Mouse (Mus musculus) yolk sac, embryonic 10.5 days (tissue): Measurements from ENCODE around the gene Ovol1.

Experiments
- DNase-seq: peaks from one replicate; pipeline ENCODE4 v3.0.0-alpha.2; 2017; ENCODE audit warnings: low spot score

The Ovol1 gene

DNA sequence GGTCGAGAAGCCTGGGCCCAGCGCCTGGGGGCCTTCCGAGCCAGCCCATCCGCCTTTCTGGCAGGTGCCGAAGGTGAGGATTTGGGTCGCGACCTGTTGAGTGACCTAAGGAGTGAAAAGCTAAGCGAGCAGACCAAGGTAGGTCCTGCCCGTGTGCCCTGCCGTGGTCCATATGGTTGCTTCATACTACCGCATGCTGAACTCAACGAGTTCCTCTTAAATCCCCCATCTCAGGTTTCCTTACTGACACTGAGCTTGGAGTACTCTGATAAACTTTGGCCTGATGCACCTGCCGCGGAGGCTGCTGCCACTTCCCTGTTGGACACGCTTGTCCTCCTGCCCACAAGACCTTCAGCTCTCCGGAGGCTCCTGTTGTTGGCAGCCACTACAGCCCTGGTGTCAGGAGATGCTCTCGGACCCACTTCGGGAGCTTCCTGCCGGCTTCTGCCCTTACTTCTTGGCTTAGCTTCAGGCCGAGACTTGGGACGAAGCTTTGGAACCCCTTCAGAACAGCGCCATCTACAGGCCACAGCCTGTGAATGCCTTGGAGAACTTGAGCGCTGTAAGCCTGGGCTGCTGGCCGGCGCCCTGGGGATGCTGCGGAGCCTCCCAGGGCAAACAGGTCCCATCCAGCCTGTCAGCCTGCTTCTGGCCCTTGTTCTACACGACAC is 8.2 kb upstream of the Ovol1 start:
- peak; percentile 63 for DNase-seq

DNA sequence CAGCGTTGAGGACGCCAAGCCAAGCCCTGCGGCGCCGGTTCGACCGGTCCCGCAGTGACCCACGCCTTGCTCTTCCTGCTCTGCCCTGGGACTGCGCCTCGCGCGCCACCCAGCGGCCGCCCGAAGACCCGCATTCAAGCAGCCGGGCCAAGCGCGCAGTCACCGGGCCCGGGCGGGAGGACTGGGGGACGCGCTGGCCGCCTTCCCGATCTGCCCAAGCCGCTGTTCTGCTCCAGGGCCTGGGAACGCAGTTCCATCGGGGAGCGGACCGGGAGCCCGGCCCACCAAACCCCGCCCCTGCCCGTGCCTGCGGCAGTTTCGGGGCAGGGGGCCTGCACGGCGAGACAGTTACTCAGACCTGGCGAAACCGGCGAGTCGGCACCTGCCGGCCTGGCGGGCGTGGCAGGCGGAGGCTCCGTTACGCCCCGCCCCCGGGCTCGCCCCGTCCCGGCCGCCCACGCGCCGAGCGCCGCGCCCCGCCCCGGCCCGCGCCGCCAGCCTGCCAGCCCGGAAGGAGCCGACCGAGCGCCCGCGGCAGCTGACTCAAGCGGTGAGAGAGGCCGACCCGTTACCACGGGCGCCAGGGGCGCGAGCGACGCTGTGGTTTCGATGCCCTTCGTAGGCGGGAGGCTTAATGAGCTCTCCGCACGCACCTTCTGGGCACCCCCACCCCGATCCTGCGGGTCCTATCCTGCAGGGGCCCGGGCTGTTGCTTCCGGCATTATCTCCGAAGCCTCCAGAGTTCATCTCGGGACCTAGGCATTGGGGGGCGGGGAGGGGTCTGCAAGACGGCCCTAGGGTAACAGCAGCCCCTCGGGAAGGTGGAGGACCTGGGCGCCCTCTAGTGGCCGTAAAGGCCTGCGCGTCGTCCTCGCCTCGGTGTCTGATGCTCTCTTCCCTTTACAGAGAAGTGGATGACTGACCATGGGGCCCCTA is 7.4 kb upstream of the Ovol1 start, which contains the start of gene Ap5b1:
TSS of gene Ap5b1 (plus strand) at position 492 of the 936 bp plus-strand sequence.
- DNase-seq = peak; percentile 91

DNA sequence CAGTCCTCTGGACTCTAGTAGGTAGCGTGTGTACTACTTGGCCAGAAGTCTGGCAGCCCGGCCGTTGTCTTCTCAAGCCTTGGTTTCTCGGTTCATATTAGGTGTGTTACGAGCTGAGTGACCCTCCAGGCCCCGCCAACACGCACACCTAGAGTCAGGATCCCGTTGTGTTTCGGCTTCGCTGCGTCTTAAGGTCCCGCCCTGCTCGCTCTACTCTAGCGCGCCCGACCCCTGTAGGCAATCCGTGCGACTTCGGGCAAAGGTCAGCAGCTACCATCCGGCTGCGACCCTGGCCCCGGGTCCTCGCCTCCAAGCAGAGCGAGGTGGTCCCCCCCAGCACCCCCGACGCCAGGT is 6.7 kb upstream of the Ovol1 start:
- no peak for DNase-seq

DNA sequence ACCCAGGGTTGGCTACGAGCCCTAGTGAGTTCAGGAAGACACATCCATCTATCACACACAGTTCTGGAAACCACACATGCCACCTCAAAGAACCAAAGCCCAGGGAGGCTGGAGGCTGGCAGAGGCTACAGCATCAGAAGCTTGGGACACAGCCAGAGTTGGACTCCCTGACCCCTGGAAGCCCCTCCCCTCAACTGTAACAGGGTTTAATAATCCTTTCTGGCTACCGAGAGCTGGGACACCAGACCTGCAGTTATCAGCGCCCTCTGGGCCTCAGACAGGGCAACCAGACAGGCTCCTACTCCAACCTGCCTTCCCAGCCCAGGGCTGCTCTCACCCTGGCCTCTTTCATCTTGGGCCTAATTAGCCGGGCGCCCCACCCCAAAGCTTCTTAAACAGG is 5.9 kb upstream of the Ovol1 start:
- DNase-seq = peak; percentile 57

DNA sequence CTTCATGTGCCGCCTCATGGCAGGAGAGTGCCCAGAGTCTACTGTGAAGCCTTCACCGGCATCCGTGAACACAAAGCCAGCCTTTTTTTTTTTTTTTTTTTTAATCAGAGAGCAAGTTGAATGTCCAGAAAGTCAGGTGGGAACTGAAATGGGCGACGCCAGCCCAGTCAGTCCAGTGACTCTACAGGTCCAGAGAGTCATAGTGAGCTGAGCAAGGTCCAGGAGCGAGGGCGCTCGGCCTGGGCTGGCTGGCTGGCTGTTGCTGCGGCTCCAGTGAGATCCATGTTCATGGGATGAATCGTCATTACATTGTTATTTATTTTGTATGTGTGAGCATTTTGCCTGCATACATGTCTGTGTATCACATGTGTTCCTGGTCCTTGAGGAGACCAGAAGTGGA is 2.3 kb upstream of the Ovol1 start:
- DNase-seq = no peak

DNA sequence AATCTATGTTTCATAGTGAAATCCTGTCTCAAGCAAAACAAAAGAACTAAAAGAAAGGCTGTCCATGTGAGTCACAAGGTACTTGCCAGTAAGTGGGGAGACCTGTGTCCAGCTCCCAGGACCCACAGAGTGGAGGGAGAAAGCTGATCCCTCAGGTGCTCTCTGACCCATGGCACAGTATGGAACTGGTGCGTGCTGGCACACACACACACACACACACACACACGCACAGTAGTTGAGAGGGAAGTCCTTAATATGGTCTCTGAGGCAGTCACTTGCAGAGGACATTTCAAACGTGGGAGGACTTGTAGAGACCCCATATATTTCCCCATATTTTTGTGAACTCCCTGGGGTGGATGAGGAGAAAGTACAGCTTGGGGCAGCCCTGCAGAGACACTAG is 1.4 kb upstream of the Ovol1 start:
- DNase-seq = no peak

DNA sequence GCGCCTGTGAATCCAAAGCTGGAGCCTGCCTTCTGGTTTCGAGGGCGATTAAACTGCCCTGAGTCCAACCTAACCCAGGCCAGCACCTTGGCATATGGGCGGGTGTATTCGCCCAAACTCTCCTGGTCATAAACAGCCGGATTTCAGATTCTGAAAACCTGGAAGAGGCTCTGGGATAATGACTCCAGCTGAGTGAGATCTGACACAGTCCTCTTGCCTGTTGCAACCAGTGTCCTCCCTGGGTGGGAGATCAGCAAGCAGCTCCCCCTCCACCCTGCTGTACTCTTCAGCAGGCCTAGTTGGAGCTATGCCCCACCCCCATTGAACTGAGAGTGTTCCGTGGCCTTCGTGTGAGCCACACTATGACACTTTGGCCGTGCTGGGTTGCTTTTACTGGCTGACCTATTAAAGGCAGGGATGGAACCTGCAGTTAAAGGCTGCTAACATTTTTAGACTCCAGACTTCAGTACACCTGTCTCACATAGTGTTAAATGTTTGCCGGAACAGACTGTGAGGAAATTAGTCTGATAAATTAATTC is 875 bp upstream of the Ovol1 start:
- DNase-seq = peak; percentile 70

DNA sequence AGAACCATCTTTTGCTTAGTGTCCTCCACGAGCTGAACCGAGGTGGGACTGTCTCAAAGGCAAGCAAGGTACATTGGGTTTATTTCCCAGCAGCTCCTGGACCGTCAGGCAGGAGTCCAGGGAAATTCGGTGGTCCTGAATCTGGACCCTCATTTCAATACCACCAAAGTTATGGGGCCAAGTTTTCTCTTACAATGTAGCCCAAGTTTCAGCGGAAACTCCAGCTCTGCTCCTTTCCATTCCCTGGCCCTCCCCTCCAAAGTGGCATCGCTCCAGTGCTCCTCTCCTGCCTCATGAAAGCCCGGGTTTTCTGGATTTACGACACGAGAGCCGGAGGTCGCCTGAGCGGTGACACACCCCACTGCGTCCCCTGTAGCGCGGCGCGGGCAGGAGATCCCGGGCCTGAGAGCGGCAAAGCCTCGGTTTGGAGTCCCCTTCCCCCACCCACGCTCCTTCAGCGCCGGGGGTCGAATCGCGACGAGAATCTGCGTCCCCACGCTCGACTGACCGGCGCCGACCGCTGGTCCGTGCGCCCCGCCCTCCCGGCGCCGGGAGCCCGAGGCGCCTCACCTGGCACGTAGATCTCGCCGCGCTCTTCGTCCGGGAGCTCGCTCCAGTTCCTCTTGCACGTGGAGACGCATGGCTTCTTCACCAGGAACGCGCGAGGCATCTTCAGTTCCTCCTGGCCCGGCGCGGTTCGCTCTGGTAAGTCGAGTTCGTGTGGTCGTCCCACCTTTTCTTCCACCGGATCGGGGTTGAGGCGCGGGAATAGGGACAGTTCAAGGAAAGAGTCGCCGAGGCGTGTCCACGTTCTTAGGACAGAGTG is 602 bp downstream of the Ovol1 start:
- no peak for DNase-seq

DNA sequence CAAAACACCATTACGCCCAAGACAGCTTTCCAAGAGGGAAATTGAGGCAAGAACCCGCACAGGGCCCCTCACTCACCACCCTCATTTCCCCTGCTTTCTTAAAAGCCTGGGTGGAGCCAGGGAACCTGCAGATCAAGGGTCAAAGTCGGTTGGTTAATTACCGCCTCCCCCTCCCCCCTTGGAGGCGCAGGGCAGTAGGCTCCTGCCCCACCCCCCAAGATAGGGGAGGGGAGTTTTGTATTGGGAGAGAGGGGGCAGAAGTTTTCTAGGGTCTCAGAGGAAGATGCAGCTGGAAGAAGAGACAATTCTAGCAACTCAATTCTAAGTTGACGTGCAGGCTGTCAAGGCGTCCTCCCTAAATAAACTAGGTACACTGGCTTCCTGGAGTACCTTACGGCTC is 1.2 kb downstream of the Ovol1 start:
- peak; percentile 58 for DNase-seq

DNA sequence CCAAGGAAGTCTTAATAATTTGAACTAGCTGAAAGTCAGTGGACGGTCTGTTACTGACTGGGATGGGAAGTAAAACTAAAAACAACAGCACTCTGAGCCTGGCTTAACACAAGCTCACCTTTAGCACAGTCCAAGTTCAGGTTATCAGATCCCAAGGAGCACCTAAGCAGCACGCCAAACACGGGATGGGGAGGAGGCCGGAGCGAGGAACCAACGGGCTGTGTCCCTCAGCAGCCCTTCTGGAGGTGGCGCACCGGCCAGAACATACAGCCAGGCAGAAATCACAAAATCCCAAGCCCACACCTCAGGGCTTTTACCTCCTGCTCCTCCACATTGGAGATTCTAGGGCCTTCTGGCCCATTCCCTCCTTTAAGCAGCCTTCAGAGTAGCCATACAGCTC is 1.7 kb downstream of the Ovol1 start:
- no peak for DNase-seq

DNA sequence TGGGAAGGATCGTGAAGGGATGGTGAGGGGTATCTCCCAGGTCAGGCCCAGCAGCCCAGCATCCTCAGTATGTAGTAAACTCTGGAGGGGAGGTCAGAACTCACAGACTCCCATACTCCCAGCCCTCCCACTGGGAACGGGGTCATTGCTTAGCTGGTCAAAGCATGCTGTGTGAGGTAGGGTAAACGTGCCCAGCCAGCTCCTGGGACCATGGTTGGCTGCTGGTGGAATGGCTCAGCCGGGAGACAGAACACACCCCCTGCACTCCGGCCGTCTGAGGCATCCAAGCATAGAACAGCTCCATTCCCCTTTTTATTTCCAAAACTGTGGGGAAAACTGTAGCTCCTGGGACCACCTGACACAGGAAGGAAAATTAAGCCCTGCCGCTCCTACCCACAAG is 2.3 kb downstream of the Ovol1 start:
- DNase-seq = no peak

DNA sequence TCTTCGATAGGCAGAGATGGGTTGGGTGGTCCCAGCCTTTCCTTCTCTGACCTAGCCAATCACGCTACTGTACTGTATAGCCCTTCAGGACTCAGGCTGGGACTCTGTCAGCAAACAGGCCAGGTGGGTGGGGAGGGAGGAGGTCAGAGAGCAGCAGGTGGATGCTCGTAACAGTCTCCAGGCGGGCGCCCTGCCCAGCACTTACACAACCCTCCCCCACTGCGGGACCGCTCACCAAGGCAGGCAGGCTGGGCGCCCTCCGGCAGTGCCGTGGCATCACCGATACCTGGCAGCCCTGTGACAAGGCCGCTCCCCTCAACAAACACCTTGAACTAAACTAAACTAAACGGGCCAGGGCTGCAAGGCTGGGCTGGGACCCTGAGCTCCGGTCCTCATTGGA is 6.2 kb downstream of the Ovol1 start:
- peak; percentile 47 for DNase-seq

DNA sequence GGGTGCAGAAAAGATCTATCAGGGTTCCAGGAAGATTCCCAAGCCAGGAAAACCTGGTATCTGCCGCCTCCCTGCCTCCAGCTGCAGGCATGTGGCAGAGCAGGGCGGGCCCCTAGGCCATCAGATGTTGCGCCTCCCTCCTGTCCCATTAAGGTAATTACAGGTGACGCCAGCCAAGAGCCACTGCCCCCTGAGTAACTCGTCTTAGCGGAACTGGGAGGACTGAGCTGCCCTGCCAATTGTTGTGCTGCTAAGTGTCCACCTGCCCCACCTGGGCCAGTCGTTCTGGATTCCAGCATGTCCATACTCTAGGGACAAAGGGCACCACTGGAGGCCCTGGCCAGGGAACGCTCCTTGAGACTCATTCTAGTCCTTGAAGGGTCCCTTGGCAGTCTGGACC is 6.6 kb downstream of the Ovol1 start:
- DNase-seq = no peak

DNA sequence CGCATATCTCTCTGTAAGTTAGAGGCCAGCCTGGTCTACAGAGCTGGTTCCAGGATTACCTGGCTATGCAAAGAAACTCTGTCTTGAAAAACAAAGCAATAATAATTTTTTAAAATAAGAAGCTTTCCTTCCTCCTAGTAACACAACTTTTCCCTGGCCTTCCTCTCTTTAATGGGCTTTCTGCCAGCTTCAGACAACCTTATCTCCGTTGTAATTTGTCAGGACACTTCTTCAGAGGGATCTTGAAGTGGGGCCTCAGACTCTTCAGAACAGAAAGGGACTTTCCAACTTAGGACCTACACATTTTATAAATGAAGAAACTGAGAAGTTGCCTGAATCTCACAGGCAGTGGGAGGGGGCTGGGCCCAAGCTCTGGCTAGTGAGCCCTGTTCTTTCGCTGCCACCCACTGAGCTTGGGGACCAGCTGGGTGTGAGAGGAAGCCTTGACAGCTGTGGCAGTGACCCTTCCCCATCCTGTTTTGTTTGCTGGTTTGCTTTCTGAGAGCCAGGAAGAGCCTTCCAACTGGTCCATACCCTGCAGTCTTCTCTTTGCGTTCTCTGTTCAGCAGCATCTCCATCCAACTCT is 12.9 kb downstream of the Ovol1 start:
- no peak for DNase-seq

DNA sequence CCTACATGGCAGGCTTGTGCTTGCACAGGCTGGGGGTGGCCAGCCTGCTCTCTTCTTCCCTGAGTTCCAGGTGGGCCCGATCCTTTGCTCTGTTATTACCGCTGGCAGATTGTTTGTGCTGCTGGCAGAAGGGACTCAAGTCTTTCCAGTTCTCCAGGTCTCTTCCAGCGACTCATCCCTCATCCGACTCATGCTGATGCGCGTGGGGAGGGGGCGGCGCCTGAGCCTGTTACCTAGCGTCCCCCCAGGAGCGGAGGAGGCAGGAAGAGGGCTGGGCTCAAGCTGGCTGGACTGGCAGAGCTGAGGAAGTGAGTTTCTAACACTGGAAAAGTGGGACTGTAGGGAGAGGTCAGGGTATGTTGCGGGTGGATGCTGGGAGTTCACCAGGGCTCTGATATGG is 16.4 kb downstream of the Ovol1 start:
- no peak for DNase-seq

DNA sequence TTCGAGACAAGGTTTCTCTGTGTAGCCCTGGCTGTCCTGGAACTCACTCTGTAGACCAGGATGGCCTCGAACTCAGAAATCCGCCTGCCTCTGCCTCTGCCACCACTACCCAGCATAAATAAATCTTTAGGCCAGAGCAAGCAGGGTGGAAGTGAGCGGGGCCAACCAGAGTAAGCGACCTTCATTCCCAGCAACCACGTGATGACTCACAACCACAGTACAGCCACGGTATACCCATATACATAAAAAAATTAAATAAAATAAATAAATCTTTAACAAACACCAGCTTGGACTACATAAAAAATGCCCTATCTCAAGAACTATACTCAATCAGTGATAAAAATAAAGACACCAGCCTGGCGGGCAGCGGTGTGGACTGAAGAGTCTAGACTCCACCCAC is 17.1 kb downstream of the Ovol1 start:
- no peak for DNase-seq

DNA sequence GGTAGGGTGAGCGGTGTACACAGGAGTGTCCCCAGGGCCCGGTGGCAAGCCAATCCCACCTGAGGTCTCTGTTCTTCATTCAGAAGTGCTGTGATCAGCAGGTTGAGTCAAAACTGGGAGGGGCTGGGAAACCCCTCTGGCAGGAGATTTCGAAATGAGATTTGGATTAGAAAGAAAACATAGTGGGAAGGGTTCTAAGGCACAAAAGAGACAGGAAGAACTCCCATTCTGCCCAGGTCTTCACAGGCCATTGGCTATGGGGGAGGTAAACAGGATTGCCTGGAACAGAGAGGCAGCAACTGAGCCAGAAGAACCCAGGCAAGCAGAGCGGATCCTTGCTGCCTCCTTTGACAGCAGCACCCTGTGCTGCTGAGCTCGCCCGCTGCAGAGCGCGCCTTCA is 21.7 kb downstream of the Ovol1 start:
- DNase-seq = no peak

DNA sequence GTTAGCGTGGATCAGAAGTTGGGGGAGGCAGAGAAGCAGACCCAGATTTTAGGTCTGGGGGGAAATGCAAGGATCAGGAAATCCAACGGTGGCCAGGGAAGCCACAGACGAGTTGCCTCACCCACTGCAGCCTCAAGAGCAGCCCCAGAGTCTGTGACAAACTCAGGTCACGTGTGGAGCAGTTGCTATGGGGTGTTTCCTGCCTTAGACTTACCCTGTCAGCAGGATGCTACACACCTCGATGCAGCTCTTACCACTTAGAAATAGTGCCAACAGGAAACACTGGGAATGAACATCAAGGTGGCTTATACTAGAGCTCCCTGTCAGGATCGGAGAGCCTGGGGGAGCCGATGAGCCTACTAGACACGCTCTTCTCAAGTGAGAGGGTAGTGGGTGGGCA is 27.9 kb downstream of the Ovol1 start:
- DNase-seq = no peak

DNA sequence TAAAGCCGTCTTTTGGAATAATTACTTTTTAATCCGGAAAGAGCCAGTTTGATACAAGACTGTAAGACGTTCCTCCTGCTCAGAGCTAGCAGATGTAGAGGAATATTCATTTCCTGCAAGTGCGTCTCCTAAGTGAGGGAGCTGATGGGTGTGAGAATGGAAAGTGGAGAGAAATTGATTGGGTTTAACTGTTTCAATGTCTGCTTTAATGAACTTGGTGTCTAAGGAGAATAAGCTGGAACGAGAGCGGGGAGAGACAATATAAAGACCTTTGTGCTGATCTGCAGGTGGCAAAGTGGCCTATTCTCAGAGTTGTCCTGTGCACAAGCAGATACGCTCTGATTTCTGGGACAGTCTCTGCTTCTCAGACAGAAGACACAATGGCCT is 30.3 kb downstream of the Ovol1 start:
- no peak for DNase-seq

DNA sequence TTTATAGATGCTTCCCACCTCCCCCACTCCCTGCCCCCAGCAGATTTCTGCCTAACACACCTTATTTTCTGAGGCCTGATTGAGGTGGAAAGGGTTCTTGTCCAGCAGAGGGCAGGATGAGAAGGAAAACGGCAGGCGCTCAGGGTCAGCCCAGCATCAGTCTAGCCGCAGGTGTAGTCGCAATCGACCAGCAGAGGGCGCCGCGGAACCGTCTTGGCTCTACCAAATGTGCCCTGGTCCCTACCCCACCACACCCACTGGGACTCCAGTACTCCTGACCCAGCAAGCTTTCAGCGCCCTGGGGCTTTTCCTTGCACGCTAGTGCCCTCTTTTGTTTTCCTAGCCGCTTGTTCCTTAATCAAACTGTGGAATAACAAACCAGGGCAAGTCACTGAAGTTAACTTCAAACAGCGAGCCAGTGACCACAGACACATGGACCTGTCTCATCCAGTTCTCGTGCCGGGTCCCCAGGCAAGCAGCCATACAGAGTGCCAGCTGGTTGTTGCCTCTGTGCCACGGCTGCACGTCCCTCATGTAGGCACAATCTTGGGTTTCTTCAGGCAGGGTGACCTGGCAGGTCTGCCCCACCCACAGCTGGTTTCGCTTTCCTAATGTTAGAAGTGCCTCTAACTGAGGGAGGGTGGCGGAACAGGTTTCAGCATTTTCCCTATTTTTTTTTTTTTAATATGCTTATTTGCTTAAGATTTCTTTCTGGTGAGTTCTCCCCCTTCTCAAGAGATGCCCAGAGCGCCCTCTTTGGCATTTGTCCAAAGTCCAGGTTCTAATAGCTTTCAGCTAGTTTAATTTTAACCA is 30.9 kb downstream of the Ovol1 start:
- peak; percentile 91 for DNase-seq

DNA sequence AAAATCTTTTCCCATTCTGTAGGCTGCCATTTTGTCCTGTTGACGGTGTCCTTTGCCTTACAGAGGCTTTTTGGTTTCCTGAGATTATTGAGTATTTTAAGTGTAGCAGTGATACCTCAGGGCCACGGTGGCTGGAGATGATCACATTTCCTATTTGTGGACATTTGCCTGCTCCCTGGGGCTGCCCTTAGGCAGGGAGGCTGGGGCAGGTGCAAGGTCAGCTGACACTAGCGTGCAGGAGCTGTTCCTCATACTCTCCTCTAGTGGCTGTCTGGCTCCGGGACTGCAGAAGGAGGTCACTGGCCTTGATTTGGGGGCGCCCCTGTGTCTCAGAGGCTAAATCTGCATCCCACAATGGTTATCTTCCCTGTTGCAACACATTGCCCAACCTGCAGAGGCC is 35.2 kb downstream of the Ovol1 start:
- DNase-seq = no peak
